Mouse (Mus musculus) lung, adult 18-20 months (tissue): ENCODE measurements at regions not wholly inside any gene's neighbourhood (a gene's known extent, or its start where the extent isn't known, plus 50 kb on each side); places are given as distances from the start of the nearest gene placed in this dataset.

ENCODE experiments used
- DNase-seq, 2 experiments: peaks; one replicate each; pipeline ENCODE4 v3.0.0; 2022; ENCODE audit warnings: mixed read lengths in 2 of 2

GRCm38 (mm10) chr8:9042835-9043792 is 352.8 kb upstream of the Arglu1 start:
- no peak for DNase-seq

- DNase-seq = no peak
Measured at GRCm38 (mm10) chr8:9029156-9029555, 338.8 kb upstream of the Arglu1 start.

GRCm38 (mm10) chr8:9027672-9028071 is 337.4 kb upstream of the Arglu1 start:
- no peak for DNase-seq

GRCm38 (mm10) chr8:9025872-9026271 is 335.6 kb upstream of the Arglu1 start:
- DNase-seq = no peak

- no peak for DNase-seq
Measured at GRCm38 (mm10) chr8:9025378-9025777, 335.1 kb upstream of the Arglu1 start.

GRCm38 (mm10) chr8:9020744-9021143 is 330.4 kb upstream of the Arglu1 start:
- no peak for DNase-seq

- no peak for DNase-seq
Measured at GRCm38 (mm10) chr8:9020180-9020579, 329.9 kb upstream of the Arglu1 start.

GRCm38 (mm10) chr8:9011785-9012510 is 321.6 kb upstream of the Arglu1 start:
- no peak for DNase-seq

- no peak for DNase-seq
Measured at GRCm38 (mm10) chr8:9008006-9008780, 317.9 kb upstream of the Arglu1 start.

- DNase-seq = no peak
Measured at GRCm38 (mm10) chr8:8999914-9000313, 309.6 kb upstream of the Arglu1 start.

GRCm38 (mm10) chr8:8997621-8998020 is 307.3 kb upstream of the Arglu1 start:
- no peak for DNase-seq

- DNase-seq = peak; percentile 82 to 85
Measured at GRCm38 (mm10) chr8:8994596-8995189, 304.4 kb upstream of the Arglu1 start.

GRCm38 (mm10) chr8:8994008-8994407 is 303.7 kb upstream of the Arglu1 start:
- no peak for DNase-seq

- DNase-seq = peak; percentile 72 to 82
Measured at GRCm38 (mm10) chr8:8992461-8993032, 302.2 kb upstream of the Arglu1 start.

- DNase-seq = no peak
Measured at GRCm38 (mm10) chr8:8991026-8991425, 300.7 kb upstream of the Arglu1 start.

GRCm38 (mm10) chr8:8986068-8986467 is 295.7 kb upstream of the Arglu1 start:
- DNase-seq = no peak

- no peak for DNase-seq
Measured at GRCm38 (mm10) chr8:8985395-8985794, 295.1 kb upstream of the Arglu1 start.

GRCm38 (mm10) chr8:8984829-8985251 is 294.5 kb upstream of the Arglu1 start:
- no peak for DNase-seq

GRCm38 (mm10) chr8:8984159-8984828 is 294.0 kb upstream of the Arglu1 start:
- no peak for DNase-seq

GRCm38 (mm10) chr8:8983133-8983661 is 292.9 kb upstream of the Arglu1 start:
- no peak for DNase-seq

GRCm38 (mm10) chr8:8978969-8979368 is 288.6 kb upstream of the Arglu1 start:
- DNase-seq = no peak
